Mouse (Mus musculus) thymus, adult 2 months (tissue): ENCODE measurements around the gene Tmem218.

ENCODE experiments used
- CTCF ChIP-seq: fragments of 200-500 bp; IDR thresholded peaks from 2 replicates; pipeline ENCODE4 v1.5.1; 2012; ENCODE audit warnings: mild to moderate bottlenecking, control low read depth, low read length, moderate library complexity, borderline replicate concordance; ENCODE audit not compliant: control insufficient read depth, poor library complexity, insufficient read depth; ENCODE audit errors: extremely low read depth
- POLR2A ChIP-seq: fragments of 200-500 bp; IDR thresholded peaks from 2 replicates; pipeline ENCODE4 v1.6.1; 2012; ENCODE audit warnings: mild to moderate bottlenecking, low read length, control low read depth, moderate library complexity; ENCODE audit not compliant: control insufficient read depth, poor library complexity, insufficient read depth; ENCODE audit errors: extremely low read depth

- TF ChIP-seq POLR2A (no peak), CTCF (0 out of 2 replicates have a peak, but pooled peaks have one; percentile 22)
Measured at GRCm38 (mm10) chr9:37255889-37256225, 47.8 kb downstream of the Tmem218 start.
